Mouse (Mus musculus) CH12.LX (cell line): ENCODE results near the gene Gldc. TPM values are rescaled to one million over a fixed set of nuclear protein-coding genes. Genes with fewer than 3 reads are reported as not detected.

Experiments used
- DNase-seq: peaks from one replicate; pipeline ENCODE4 v3.0.0-alpha.2; 2013; ENCODE audit errors: extremely low read depth
- H3K27ac ChIP-seq: 2 replicates; pipeline ENCODE4 v1.5.1; 2012; ENCODE audit warnings: low read depth, mild to moderate bottlenecking, control low read depth, moderate library complexity; ENCODE audit not compliant: insufficient read depth
- H3K27me3 ChIP-seq: replicated peaks from 2 replicates; pipeline ENCODE3; 2012; ENCODE audit warnings: inconsistent platforms
- H3K36me3 ChIP-seq, 2 experiments: replicated peaks in 1 of 2; 2 replicates each; pipeline versions ENCODE3 to v1.6.1; 2012; ENCODE audit warnings: inconsistent platforms in 1 of 2, low read length in 1 of 2, mild to moderate bottlenecking in 1 of 2, mixed read lengths in 1 of 2, moderate library complexity in 1 of 2; ENCODE audit not compliant: control insufficient read depth in 1 of 2, insufficient read depth in 1 of 2
- H3K4me1 ChIP-seq, 2 experiments: 2 replicates each; pipeline ENCODE4 v1.6.1; 2012; ENCODE audit warnings: inconsistent platforms in 1 of 2, moderate library complexity in 1 of 2; ENCODE audit not compliant: insufficient read depth in 2 of 2, control insufficient read depth in 1 of 2
- H3K4me2 ChIP-seq: 2 replicates; pipeline ENCODE4 v1.6.1; 2012; ENCODE audit warnings: low read depth, mild to moderate bottlenecking, control low read depth; ENCODE audit not compliant: poor library complexity, insufficient read depth, severe bottlenecking
- H3K4me3 ChIP-seq, 3 experiments: fragments of 150-350 bp in 1 of 3; sonication (generic) in 1 of 3; replicated peaks in 1 of 3; 2 replicates each; pipeline versions ENCODE3 to v1.5.1; 2011 to 2012; ENCODE audit warnings: low read depth in 2 of 3, low read length in 2 of 3, mild to moderate bottlenecking in 2 of 3, moderate library complexity in 2 of 3, control low read depth in 1 of 3, improper control_type of control experiment in 1 of 3, inconsistent platforms in 1 of 3, mixed read lengths in 1 of 3; ENCODE audit not compliant: poor library complexity in 1 of 3
- H3K79me2 ChIP-seq: replicated peaks from 2 replicates; pipeline ENCODE4 v1.6.1; 2012; ENCODE audit warnings: mild to moderate bottlenecking, moderate library complexity; ENCODE audit not compliant: control insufficient read depth, poor library complexity, insufficient read depth, severe bottlenecking; ENCODE audit errors: extremely low read depth
- H3K9ac ChIP-seq: 2 replicates; pipeline ENCODE4 v1.6.1; 2012; ENCODE audit warnings: low read depth, mild to moderate bottlenecking, control low read depth, moderate library complexity; ENCODE audit not compliant: insufficient read depth
- H3K9me3 ChIP-seq: replicated peaks from 2 replicates; pipeline ENCODE3; 2012; ENCODE audit warnings: low read length, inconsistent platforms, mixed read lengths
- CHD1 ChIP-seq: IDR thresholded peaks from 2 replicates; pipeline ENCODE4 v1.6.1; 2012; ENCODE audit warnings: low read depth, low read length, improper control_type of control experiment, inconsistent platforms
- CHD2 ChIP-seq: IDR thresholded peaks from 2 replicates; pipeline ENCODE4 v1.6.1; 2011; ENCODE audit warnings: low read length, improper control_type of control experiment
- CTCF ChIP-seq, 2 experiments: IDR thresholded peaks in 1 of 2; conservative IDR thresholded peaks in 1 of 2; 2 replicates each; pipeline ENCODE4 v1.5.1; 2011 to 2012; ENCODE audit warnings: low read depth in 2 of 2, low read length in 2 of 2, improper control_type of control experiment in 1 of 2, inconsistent platforms in 1 of 2, mild to moderate bottlenecking in 1 of 2, moderate library complexity in 1 of 2
- E2F4 ChIP-seq: IDR thresholded peaks from 2 replicates; pipeline ENCODE4 v1.6.1; 2011; ENCODE audit warnings: low read depth, low read length, improper control_type of control experiment; ENCODE audit not compliant: insufficient replicate concordance
- ELF1 ChIP-seq: IDR thresholded peaks from 2 replicates; pipeline ENCODE4 v1.6.1; 2014; ENCODE audit warnings: low read depth, mild to moderate bottlenecking, inconsistent platforms, low read length, improper control_type of control experiment
- EP300 ChIP-seq: IDR thresholded peaks from 2 replicates; pipeline ENCODE4 v1.6.1; 2011; ENCODE audit warnings: low read length, improper control_type of control experiment
- ETS1 ChIP-seq: conservative IDR thresholded peaks from 2 replicates; pipeline ENCODE4 v1.6.1; 2012; ENCODE audit warnings: low read depth, mild to moderate bottlenecking, inconsistent platforms, low read length, improper control_type of control experiment, moderate library complexity
- GABPA ChIP-seq: IDR thresholded peaks from 2 replicates; pipeline ENCODE4 v1.6.1; 2012; ENCODE audit warnings: low read depth, low read length, improper control_type of control experiment, inconsistent platforms; ENCODE audit not compliant: insufficient replicate concordance
- HCFC1 ChIP-seq: IDR thresholded peaks from 2 replicates; pipeline ENCODE4 v1.6.1; 2012; ENCODE audit warnings: low read depth, mild to moderate bottlenecking, inconsistent platforms, low read length, improper control_type of control experiment
- JUN ChIP-seq: IDR thresholded peaks from 2 replicates; pipeline ENCODE4 v1.6.1; 2011; ENCODE audit warnings: low read depth, mild to moderate bottlenecking, low read length, improper control_type of control experiment, moderate library complexity; ENCODE audit not compliant: insufficient read depth
- JUND ChIP-seq: conservative IDR thresholded peaks from 2 replicates; pipeline ENCODE4 v1.6.1; 2011; ENCODE audit warnings: low read depth, low read length, improper control_type of control experiment
- KAT2A ChIP-seq: IDR thresholded peaks from 2 replicates; pipeline ENCODE4 v1.6.1; 2012; ENCODE audit warnings: low read length, improper control_type of control experiment, inconsistent platforms; ENCODE audit not compliant: insufficient replicate concordance
- MAX ChIP-seq: IDR thresholded peaks from 2 replicates; pipeline ENCODE4 v1.6.1; 2011; ENCODE audit warnings: low read length, improper control_type of control experiment
- MAZ ChIP-seq: IDR thresholded peaks from 2 replicates; pipeline ENCODE4 v1.6.1; 2012; ENCODE audit warnings: low read depth, mild to moderate bottlenecking, inconsistent platforms, low read length, improper control_type of control experiment, moderate library complexity
- MEF2A ChIP-seq: IDR thresholded peaks from 2 replicates; pipeline ENCODE4 v1.6.1; 2014; ENCODE audit warnings: low read depth, mild to moderate bottlenecking, inconsistent platforms, low read length, improper control_type of control experiment, borderline replicate concordance
- MYC ChIP-seq: IDR thresholded peaks from 2 replicates; pipeline ENCODE4 v1.6.1; 2011; ENCODE audit warnings: low read depth, mild to moderate bottlenecking, improper control_type of control experiment, low read length
- NELFE ChIP-seq: IDR thresholded peaks from 2 replicates; pipeline ENCODE4 v1.6.1; 2011; ENCODE audit warnings: low read depth, low read length, improper control_type of control experiment
- NRF1 ChIP-seq: IDR thresholded peaks from 2 replicates; pipeline ENCODE4 v1.6.1; 2014; ENCODE audit warnings: low read depth, mild to moderate bottlenecking, inconsistent platforms, low read length, improper control_type of control experiment, moderate library complexity
- PAX5 ChIP-seq: IDR thresholded peaks from 2 replicates; pipeline ENCODE4 v1.6.1; 2012; ENCODE audit warnings: low read length, inconsistent platforms, mixed read lengths
- POLR2A ChIP-seq: IDR thresholded peaks from 2 replicates; pipeline ENCODE4 v1.6.1; 2011; ENCODE audit warnings: low read depth, mild to moderate bottlenecking, improper control_type of control experiment, low read length
- RCOR1 ChIP-seq: conservative IDR thresholded peaks from 2 replicates; pipeline ENCODE4 v1.6.1; 2012; ENCODE audit warnings: low read depth, mild to moderate bottlenecking, inconsistent platforms, low read length, improper control_type of control experiment
- TCF12 ChIP-seq: IDR thresholded peaks from 2 replicates; pipeline ENCODE4 v1.6.1; 2014; ENCODE audit warnings: low read depth, mild to moderate bottlenecking, inconsistent platforms, low read length, improper control_type of control experiment
- USF1 ChIP-seq: IDR thresholded peaks from 2 replicates; pipeline ENCODE4 v1.6.1; 2014; ENCODE audit warnings: low read depth, mild to moderate bottlenecking, inconsistent platforms, low read length, improper control_type of control experiment
- ZC3H11A ChIP-seq: IDR thresholded peaks from 2 replicates; pipeline ENCODE4 v1.6.1; 2012; ENCODE audit warnings: low read depth, mild to moderate bottlenecking, inconsistent platforms, low read length, improper control_type of control experiment
- dilution Hi-C: fragments of 300-500 bp; cut with MboI; formaldehyde crosslinking; loops from 2 replicates; pipeline ENCODE4 v1.14.3; 2020; ENCODE audit warnings: low sequenced_read_pairs; ENCODE audit not compliant: extremely low pct_unique_long_range_greater_than_20kb, extremely low pct_ligation_motif_present
- in situ Hi-C: fragments of 300-500 bp; cut with MboI; formaldehyde crosslinking; loops from 3 replicates; pipeline ENCODE4 v1.14.3; 2019; ENCODE audit warnings: low sequenced_read_pairs, low pct_ligation_motif_present, low pct_unique_long_range_greater_than_20kb, mixed read lengths
- polyA plus RNA-seq: library from polyadenylated mRNA; unstranded; fragments of >175 nt; gene quantifications from 2 replicates; pipeline ENCODE4 v1.2.1, GENCODE M21; 2012; ENCODE audit warnings: low read depth; ENCODE audit not compliant: insufficient read length
- total RNA-seq, 2 experiments: library from RNA; depleted of rRNA; stranded (reverse); fragments of 300-350 nt in 1 of 2; fragments of >200 nt in 1 of 2; gene quantifications; 2 replicates each; pipeline ENCODE4 v1.2.3; 2012 to 2014

The Gldc gene
- total and polyA plus RNA-seq, 3 experiments: 0.30 to 1.8 (median 0.64) TPM

DNA sequence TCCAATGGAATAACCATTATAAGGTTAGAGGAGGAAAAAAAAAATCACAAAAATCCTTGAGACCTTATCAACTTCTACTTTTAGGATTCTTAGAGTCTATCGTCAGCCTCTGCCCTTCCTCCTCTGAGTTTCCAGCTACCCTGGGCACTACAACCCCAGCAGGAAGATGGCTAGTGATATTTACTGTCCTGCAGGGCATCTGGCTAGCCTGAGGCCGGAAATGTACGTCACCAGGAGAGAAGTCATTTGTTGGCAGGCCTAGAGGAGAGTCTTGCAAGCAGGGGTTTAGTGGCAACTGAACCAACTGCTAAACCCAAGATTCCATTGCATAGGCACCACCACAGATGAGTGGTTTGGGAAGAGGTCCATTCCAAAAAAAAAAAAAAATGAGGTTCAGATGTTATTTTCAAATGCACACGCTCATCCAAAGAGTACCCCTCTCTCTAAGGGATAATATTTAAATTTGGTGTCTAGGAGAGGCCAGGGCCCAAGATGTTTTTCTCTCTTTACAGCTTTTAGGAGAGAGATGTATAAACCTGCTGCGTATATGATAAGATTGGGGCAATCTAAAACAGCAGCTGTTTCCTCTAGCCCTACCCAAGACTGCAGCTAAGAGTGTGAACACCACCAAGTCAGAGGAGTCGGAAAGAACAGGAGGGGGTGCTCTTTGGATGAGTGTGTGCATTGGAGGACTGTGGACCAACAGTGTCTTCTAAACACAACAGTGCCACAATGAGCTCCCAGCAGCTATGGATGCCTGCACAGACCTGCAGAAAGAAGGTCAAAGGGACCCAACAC is 70.0 kb downstream of the Gldc start:
- dilution Hi-C loops: no loop called here
- no peak overlapping the region for H3K9ac ChIP-seq
- in situ Hi-C loops: no loop called here
- no peaks in the 10 kb centered on the region for H3K27me3 ChIP-seq
- no peak overlapping the region for H3K27ac ChIP-seq
- H3K36me3 ChIP-seq: no peaks in the 10 kb centered on the region
- H3K79me2 ChIP-seq: no peaks in the 10 kb centered on the region
- H3K9me3 ChIP-seq: no peaks in the 10 kb centered on the region
- TF ChIP-seq HCFC1 (no peak), NELFE (no peak), JUN (no peak), NRF1 (no peak), KAT2A (no peak), MAX (no peak), ELF1 (no peak), CHD2 (no peak), EP300 (no peak)
- H3K4me1 ChIP-seq: no peaks in the 10 kb centered on the region
- H3K4me2 ChIP-seq: no peak overlapping the region
- no peak overlapping the region for H3K4me3 ChIP-seq
- DNase-seq: no peak

DNA sequence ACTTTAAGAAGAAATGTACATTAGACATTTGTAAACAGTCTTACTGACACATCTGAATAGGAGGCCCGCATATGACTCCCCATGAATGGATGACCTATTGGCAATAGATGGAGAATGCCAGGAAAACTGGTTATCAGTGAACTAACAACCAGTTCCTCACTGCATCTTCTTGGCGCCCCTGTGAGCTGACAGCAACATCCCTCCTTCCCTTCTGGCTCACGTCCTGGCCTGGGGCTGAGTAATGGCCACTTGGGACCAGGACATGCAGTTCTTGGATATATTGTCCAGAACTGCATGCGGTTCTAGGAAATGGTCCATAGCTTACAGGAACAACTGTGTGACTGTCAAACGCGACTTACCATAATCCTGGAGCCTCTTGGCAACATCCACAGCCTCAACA is 72.6 kb downstream of the Gldc start:
- TF ChIP-seq JUND (no peak), TCF12 (no peak), POLR2A (no peak), MYC (no peak), USF1 (no peak), ETS1 (no peak), GABPA (no peak), MAZ (no peak), ZC3H11A (no peak), MEF2A (no peak), E2F4 (no peak), PAX5 (no peak), CTCF (conservative IDR thresholded peaks at IDR 0.05 in 1 of 2, IDR thresholded peaks at IDR 0.05 in 1 of 2; ENCODE audit: low read depth in 2 of 2, low read length in 2 of 2) (no peak), KAT2A (no peak), CHD1 (no peak), RCOR1 (no peak), NELFE (no peak)
- Histone ChIP-seq H3K4me3 (no peak overlapping the region), H3K27me3 (no peaks in the 10 kb centered on the region), H3K27ac (no peak overlapping the region), H3K9me3 (no peaks in the 10 kb centered on the region), H3K4me1 (no peaks in the 10 kb centered on the region), H3K79me2 (no peaks in the 10 kb centered on the region), H3K9ac (no peak overlapping the region), H3K4me2 (no peak overlapping the region), H3K36me3 (peaks cover 0 to 5% of the 10 kb centered on the region in 2 experiments)
- in situ Hi-C loops: no loop called here
- dilution Hi-C loops: no loop called here
- no peak for DNase-seq
